Mouse (Mus musculus) lung, adult 2 months (tissue): ENCODE measurements around the gene Taf6.

ENCODE experiments used
- CTCF ChIP-seq: fragments of 200-500 bp; IDR thresholded peaks from 2 replicates; pipeline ENCODE4 v1.5.1; 2011; ENCODE audit warnings: mild to moderate bottlenecking, low read length, control low read depth; ENCODE audit not compliant: insufficient read depth
- POLR2A ChIP-seq: fragments of 200-500 bp; IDR thresholded peaks from 2 replicates; pipeline ENCODE4 v1.6.1; 2011; ENCODE audit warnings: low read depth, mild to moderate bottlenecking, control low read depth, low read length, borderline replicate concordance; ENCODE audit errors: extremely low read depth

DNA sequence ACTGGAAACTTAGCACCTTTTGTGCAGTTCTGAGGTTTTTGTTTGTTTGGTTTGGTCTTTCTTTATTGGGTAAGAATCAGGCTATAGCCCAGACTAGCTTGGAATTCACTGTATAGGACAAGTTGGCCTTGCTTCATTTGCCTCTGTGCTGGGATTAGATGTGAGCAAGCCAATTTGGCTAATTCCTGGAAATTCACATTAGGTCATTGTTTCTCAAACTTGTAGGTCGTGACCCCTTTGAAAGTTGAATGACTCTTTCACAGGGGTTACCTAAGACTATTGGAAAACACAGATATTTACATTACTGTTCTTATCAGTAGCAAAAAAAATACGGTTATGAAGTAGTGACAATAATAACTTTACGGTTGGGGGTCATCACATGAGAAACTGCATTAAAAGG lies 32.9 kb downstream of the Taf6 start:
- TF ChIP-seq CTCF: no peak
- no peak for TF ChIP-seq POLR2A
